Mouse (Mus musculus) left cerebral cortex, postnatal 10 days (tissue): ENCODE measurements at regions not wholly inside any gene's neighbourhood (a gene's known extent, or its start where the extent isn't known, plus 50 kb on each side); places are given as distances from the start of the nearest gene placed in this dataset.
"Not testable (repeated sequence)": the region's sequence is repeated elsewhere in the genome, so short reads cannot be mapped to it uniquely, and the experiment has no call there.

Experiments used
- DNase-seq, 2 experiments: peaks; one replicate each; pipeline ENCODE4 v3.0.0; 2021 to 2022; ENCODE audit warnings: low spot score in 2 of 2, mixed read lengths in 1 of 2; ENCODE audit errors: extremely low spot score in 1 of 2
- intact Hi-C: fragments of 180-260 bp; cut with DNase I; formaldehyde crosslinking; loops from one replicate; pipeline ENCODE4 v1.15.1; 2025

GRCm38 (mm10) chr15:16909396-16909795 is 180.8 kb downstream of the Cdh9 start:
- intact Hi-C loops: no loop called here
- DNase-seq: no peak

- intact Hi-C loops, DNase-seq: not testable (repeated sequence)
These were observed 181.4 kb downstream of the Cdh9 start for GRCm38 (mm10) chr15:16909941-16910340.

- DNase-seq: no peak
- intact Hi-C loops: no loop called here
These were observed 186.5 kb downstream of the Cdh9 start for GRCm38 (mm10) chr15:16914966-16915569.

- intact Hi-C loops: no loop called here
- DNase-seq: no peak
These were observed 194.7 kb downstream of the Cdh9 start for GRCm38 (mm10) chr15:16923246-16923645.

- intact Hi-C loops: no loop called here
- no peak for DNase-seq
These were observed 204.7 kb downstream of the Cdh9 start for GRCm38 (mm10) chr15:16933137-16933677.

- no peak for DNase-seq
- intact Hi-C loops: no loop called here
These were observed 205.9 kb downstream of the Cdh9 start for GRCm38 (mm10) chr15:16934438-16934837.

GRCm38 (mm10) chr15:16975821-16976220 is 247.3 kb downstream of the Cdh9 start:
- DNase-seq, intact Hi-C loops: not testable (repeated sequence)

- intact Hi-C loops: no loop called here
- DNase-seq: no peak
These were observed 262.3 kb downstream of the Cdh9 start for GRCm38 (mm10) chr15:16990848-16991247.

GRCm38 (mm10) chr15:16995667-16996066 is 267.1 kb downstream of the Cdh9 start:
- intact Hi-C loops: no loop called here
- no peak for DNase-seq

- intact Hi-C loops: no loop called here
- DNase-seq: peak in 1 of 2 experiments; percentile 2
These were observed 277.6 kb downstream of the Cdh9 start for GRCm38 (mm10) chr15:17006139-17006538.

GRCm38 (mm10) chr15:17007811-17008210 is 279.3 kb downstream of the Cdh9 start:
- peak in 1 of 2 experiments; percentile 48 for DNase-seq
- intact Hi-C loops: no loop called here

- no peak for DNase-seq
- intact Hi-C loops: no loop called here
These were observed 320.5 kb downstream of the Cdh9 start for GRCm38 (mm10) chr15:17048867-17049628.

- no peak for DNase-seq
- intact Hi-C loops: loop anchor here (5.0 to 10.0 kb wide), 2 partner anchors 1745 to 1832 kb away; no protein-coding TSS in a partner anchor
These were observed 341.2 kb downstream of the Cdh9 start for GRCm38 (mm10) chr15:17069772-17070171.

GRCm38 (mm10) chr15:17084030-17084429 is 355.5 kb downstream of the Cdh9 start:
- intact Hi-C loops: no loop called here
- DNase-seq: no peak

- DNase-seq: no peak
These were observed 360.2 kb downstream of the Cdh9 start for GRCm38 (mm10) chr15:17088644-17089228.

GRCm38 (mm10) chr15:17098927-17099326 is 370.4 kb downstream of the Cdh9 start:
- DNase-seq: peak; percentile 60 to 69
- intact Hi-C loops: loop anchor here (10.0 kb wide), 2 partner anchors 1716 to 1946 kb away; partner anchors contain the start of gene Cdh10

More at GRCm38 (mm10) chr15:17088644-17089228, 360.2 kb downstream of the Cdh9 start:
- intact Hi-C loops: no loop called here

GRCm38 (mm10) chr15:17101182-17101581 is 372.6 kb downstream of the Cdh9 start:
- intact Hi-C loops: no loop called here

GRCm38 (mm10) chr15:17135721-17136120 is 407.2 kb downstream of the Cdh9 start:
- no peak for DNase-seq
- intact Hi-C loops: no loop called here

More at GRCm38 (mm10) chr15:17101182-17101581, 372.6 kb downstream of the Cdh9 start:
- no peak for DNase-seq

- DNase-seq: no peak
- intact Hi-C loops: no loop called here
These were observed 451.6 kb downstream of the Cdh9 start for GRCm38 (mm10) chr15:17180164-17180563.
